Mouse (Mus musculus): ENCODE measurements around the gene Sfta2. TPM values are rescaled to one million over a fixed set of nuclear protein-coding genes. Genes with fewer than 3 reads are reported as not detected.

Sfta2 gene
- polyA plus RNA-seq, 1 experiment from 2014 or later: 1.0 TPM

DNA sequence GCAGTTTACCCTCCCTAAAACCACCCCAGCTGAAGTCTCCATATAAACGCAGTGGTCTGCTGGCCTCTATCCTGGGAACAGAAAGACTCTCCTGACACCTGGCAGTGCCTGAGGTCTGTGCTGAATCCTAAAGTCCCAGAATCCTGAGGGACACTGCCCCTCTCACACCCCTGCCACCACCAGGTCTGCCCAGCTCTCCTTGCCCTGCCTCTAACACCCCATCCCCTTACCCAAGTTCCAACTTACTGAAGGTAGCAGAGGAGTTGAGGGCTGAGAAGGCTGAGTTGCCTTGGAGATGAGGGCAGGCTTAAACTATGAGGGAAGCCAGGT is 96.0 kb downstream of the Sfta2 start:
- peaks cover 15% of the 10 kb centered on the region for H3K36me3 ChIP-seq (ENCODE audit: control insufficient read depth, insufficient read depth)

DNA sequence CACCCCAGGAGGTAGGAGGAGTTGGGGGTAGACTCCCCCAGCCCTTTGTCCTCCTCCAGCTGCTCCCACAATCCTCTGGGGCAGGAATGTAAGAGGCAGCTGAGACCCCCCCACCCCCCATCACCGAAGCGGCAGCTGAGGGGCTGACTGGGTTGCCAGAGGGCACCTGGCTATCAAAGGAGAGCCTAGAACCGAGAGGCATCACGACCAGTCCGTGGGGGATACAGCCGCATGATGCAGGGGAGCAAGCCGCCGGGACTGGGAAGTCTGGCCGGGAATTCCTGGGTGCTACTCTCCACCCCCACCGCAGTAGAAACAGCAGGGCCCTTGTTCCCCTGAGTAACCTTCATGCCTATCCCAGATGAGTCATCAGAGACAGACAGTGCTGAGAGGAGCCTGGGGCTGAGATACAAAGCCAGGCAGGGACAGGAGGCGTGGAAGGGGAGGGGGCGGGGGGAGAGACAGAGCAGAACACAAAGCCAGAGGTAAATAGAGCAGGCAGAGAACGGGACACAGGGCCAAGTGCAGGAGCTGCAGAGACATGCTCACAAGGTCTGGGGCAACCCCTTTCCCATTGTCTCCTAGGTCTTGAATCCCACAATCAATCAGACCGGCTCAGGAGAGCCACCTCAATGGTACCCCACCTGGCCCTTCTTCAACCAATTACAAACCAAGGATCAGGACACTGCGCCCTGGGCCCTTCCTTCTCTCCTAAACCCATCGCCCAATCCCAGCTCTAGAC is 96.6 kb downstream of the Sfta2 start:
- WGBS: 7% methylated on average over 16 of the region's 16 CpGs
- Histone ChIP-seq H3K27me3 (replicated peaks; ENCODE audit: control insufficient read depth, insufficient read depth, low read length) (no peaks in the 10 kb centered on the region), H3K4me3 (ENCODE audit: low read depth, low read length) (peak overlapping the region; percentile 14; the same call in 1 of the 2 replicates), H3K4me1 (replicated peaks; ENCODE audit: control insufficient read depth, insufficient read depth, low read length) (peaks cover 11% of the 10 kb centered on the region; the same call in 1 of the 2 replicates), H3K9ac (ENCODE audit: low read depth, low read length) (no peak overlapping the region; the same call in 1 of the 2 replicates), H3K36me3 (ENCODE audit: control insufficient read depth, insufficient read depth) (peaks cover 10% of the 10 kb centered on the region), H3K27ac (ENCODE audit: low read depth, low read length) (peak overlapping the region; percentile 29; the same call in 1 of the 2 replicates), H3K9me3 (ENCODE audit: control insufficient read depth) (no peaks in the 10 kb centered on the region), H3K4me2 (replicated peaks; ENCODE audit: low read depth) (peak overlapping the region; percentile 61)
- ATAC-seq: peak; percentile 46
- TF ChIP-seq CTCF (IDR thresholded peaks at IDR 0.05; ENCODE audit: low read depth): no peak

More for the DNA sequence above, 96.0 kb downstream of the Sfta2 start:
- H3K27ac ChIP-seq (ENCODE audit: low read depth, low read length): peak overlapping the region; percentile 5; the same call in 1 of the 2 replicates
- no peak overlapping the region for H3K9ac ChIP-seq (ENCODE audit: low read depth, low read length)
- peak overlapping the region; percentile 61 for H3K4me2 ChIP-seq (replicated peaks; ENCODE audit: low read depth)
- H3K4me1 ChIP-seq (replicated peaks; ENCODE audit: control insufficient read depth, insufficient read depth, low read length): peaks cover 11% of the 10 kb centered on the region; the same call in 1 of the 2 replicates
- WGBS: 27% methylated on average over 1 of the region's 1 CpGs
- ATAC-seq: no peak
- no peak for TF ChIP-seq CTCF (IDR thresholded peaks at IDR 0.05; ENCODE audit: low read depth)
- H3K9me3 ChIP-seq (ENCODE audit: control insufficient read depth): no peaks in the 10 kb centered on the region
- H3K4me3 ChIP-seq (ENCODE audit: low read depth, low read length): peak overlapping the region; percentile 14; the same call in 1 of the 2 replicates
- H3K27me3 ChIP-seq (replicated peaks; ENCODE audit: control insufficient read depth, insufficient read depth, low read length): no peaks in the 10 kb centered on the region

DNA sequence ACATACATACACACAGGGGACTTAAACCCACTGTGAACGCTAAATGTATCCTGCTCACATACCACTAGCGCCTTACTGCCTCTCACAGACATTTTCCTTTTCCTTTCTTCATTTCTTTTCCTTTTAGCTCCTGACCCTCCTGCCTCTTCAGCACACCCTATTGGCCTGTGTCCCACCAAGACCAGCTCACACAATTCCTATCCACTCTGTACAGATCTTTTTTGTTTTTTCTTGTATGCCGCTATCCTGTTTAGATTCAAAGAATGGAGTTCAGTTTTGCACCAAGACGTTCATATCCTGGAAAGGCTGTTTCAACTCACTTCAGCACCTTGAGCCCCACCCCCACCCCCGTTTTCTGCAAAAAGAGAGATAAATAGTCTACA is 97.1 kb downstream of the Sfta2 start:
- no peaks in the 10 kb centered on the region for H3K27me3 ChIP-seq (replicated peaks; ENCODE audit: control insufficient read depth, insufficient read depth, low read length)
- peak overlapping the region; percentile 61 for H3K4me2 ChIP-seq (replicated peaks; ENCODE audit: low read depth)
- no peak for TF ChIP-seq CTCF (IDR thresholded peaks at IDR 0.05; ENCODE audit: low read depth)
- peaks cover 4% of the 10 kb centered on the region for H3K36me3 ChIP-seq (ENCODE audit: control insufficient read depth, insufficient read depth)
- peaks cover 11% of the 10 kb centered on the region; the same call in 1 of the 2 replicates for H3K4me1 ChIP-seq (replicated peaks; ENCODE audit: control insufficient read depth, insufficient read depth, low read length)
- no peaks in the 10 kb centered on the region for H3K9me3 ChIP-seq (ENCODE audit: control insufficient read depth)
- H3K4me3 ChIP-seq (ENCODE audit: low read depth, low read length): no peak overlapping the region
- H3K9ac ChIP-seq (ENCODE audit: low read depth, low read length): no peak overlapping the region
- peak overlapping the region; percentile 29; the same call in 1 of the 2 replicates for H3K27ac ChIP-seq (ENCODE audit: low read depth, low read length)
- no peak for ATAC-seq
- 39% methylated on average over 5 of the region's 5 CpGs for WGBS

DNA sequence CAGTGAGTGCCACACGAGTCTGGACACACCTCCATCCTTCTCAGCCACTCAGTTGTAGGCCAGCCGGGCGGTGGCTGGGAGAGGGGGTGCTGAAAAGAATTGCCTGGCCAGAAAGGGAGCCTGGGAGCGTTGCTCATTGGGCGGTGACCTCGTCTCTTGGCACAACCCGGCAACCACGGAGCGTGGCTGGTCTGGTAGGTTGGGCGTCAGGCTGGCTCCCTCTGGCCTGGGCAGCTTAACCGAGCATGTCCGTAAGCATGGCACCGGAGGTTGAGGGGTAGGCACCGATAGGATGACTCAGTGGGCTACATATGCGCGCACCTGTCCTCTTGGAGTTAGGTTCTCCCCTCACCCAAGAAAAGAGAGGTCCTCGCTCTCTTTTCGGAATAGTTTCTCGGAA is 98.6 kb downstream of the Sfta2 start:
- Histone ChIP-seq H3K27me3 (replicated peaks; ENCODE audit: control insufficient read depth, insufficient read depth, low read length) (no peaks in the 10 kb centered on the region), H3K9ac (ENCODE audit: low read depth, low read length) (peak overlapping the region; percentile 56), H3K4me3 (ENCODE audit: low read depth, low read length) (peak overlapping the region; percentile 59), H3K4me1 (replicated peaks; ENCODE audit: control insufficient read depth, insufficient read depth, low read length) (peaks cover 23% of the 10 kb centered on the region), H3K9me3 (ENCODE audit: control insufficient read depth) (no peaks in the 10 kb centered on the region), H3K27ac (ENCODE audit: low read depth, low read length) (peak overlapping the region; percentile 90), H3K36me3 (ENCODE audit: control insufficient read depth, insufficient read depth) (no peaks in the 10 kb centered on the region), H3K4me2 (replicated peaks; ENCODE audit: low read depth) (peak overlapping the region; percentile 91)
- no peak for TF ChIP-seq CTCF (IDR thresholded peaks at IDR 0.05; ENCODE audit: low read depth)
- WGBS: 2% methylated on average over 18 of the region's 19 CpGs
- peak; percentile 26 for ATAC-seq

Other genes with a start within 250 kb of the Sfta2 start
- gene H2-Q4, start 221.9 kb upstream of the Sfta2 start, polyA plus RNA-seq (2015; fragmentation: Nextera tagmentation; extraction: Ambion mirVana): 11.9 and 14.0 TPM in 2 replicates
- gene H2-Q6, start 176.7 kb upstream of the Sfta2 start, polyA plus RNA-seq (2015; fragmentation: Nextera tagmentation; extraction: Ambion mirVana): 2.7 and 2.8 TPM in 2 replicates
- 2.7 and 3.6 TPM in 2 replicates for gene H2-Q7, start 162.4 kb upstream of the Sfta2 start, polyA plus RNA-seq (2015; fragmentation: Nextera tagmentation; extraction: Ambion mirVana)
- gene H2-Q10, start 131.5 kb upstream of the Sfta2 start, polyA plus RNA-seq (2015; fragmentation: Nextera tagmentation; extraction: Ambion mirVana): 102 and 110 TPM in 2 replicates
- gene Pou5f1, start 95.5 kb upstream of the Sfta2 start, polyA plus RNA-seq (2015; fragmentation: Nextera tagmentation; extraction: Ambion mirVana): not detected in 2 replicates
- 23.0 and 24.2 TPM in 2 replicates for gene Tcf19, start 84.7 kb upstream of the Sfta2 start, polyA plus RNA-seq (2015; fragmentation: Nextera tagmentation; extraction: Ambion mirVana)
- 4.8 and 5.0 TPM in 2 replicates for gene Cchcr1, start 84.4 kb upstream of the Sfta2 start, polyA plus RNA-seq (2015; fragmentation: Nextera tagmentation; extraction: Ambion mirVana)
- not detected in 2 replicates for gene Psors1c2, start 68.3 kb upstream of the Sfta2 start, polyA plus RNA-seq (2015; fragmentation: Nextera tagmentation; extraction: Ambion mirVana)
- 0.22 and 0.40 TPM in 2 replicates for gene Cdsn, start 49.4 kb upstream of the Sfta2 start, polyA plus RNA-seq (2015; fragmentation: Nextera tagmentation; extraction: Ambion mirVana)
- gene 2300002M23Rik, start 34.1 kb upstream of the Sfta2 start, polyA plus RNA-seq (2015; fragmentation: Nextera tagmentation; extraction: Ambion mirVana): not detected in 2 replicates
- gene Gm9573, start 25.1 kb downstream of the Sfta2 start, polyA plus RNA-seq (2015; fragmentation: Nextera tagmentation; extraction: Ambion mirVana): not detected in 2 replicates
- gene Mucl3, start 42.1 kb downstream of the Sfta2 start, polyA plus RNA-seq (2015; fragmentation: Nextera tagmentation; extraction: Ambion mirVana): 2.8 and 16.7 TPM in 2 replicates
- gene Vars2, start 66.0 kb downstream of the Sfta2 start, polyA plus RNA-seq (2015; fragmentation: Nextera tagmentation; extraction: Ambion mirVana): 6.0 and 6.3 TPM in 2 replicates
- gene Gtf2h4, start 72.2 kb downstream of the Sfta2 start, polyA plus RNA-seq (2015; fragmentation: Nextera tagmentation; extraction: Ambion mirVana): 16.9 and 18.1 TPM in 2 replicates
- 27.8 and 30.0 TPM in 2 replicates for gene Ddr1, start 103.1 kb downstream of the Sfta2 start, polyA plus RNA-seq (2015; fragmentation: Nextera tagmentation; extraction: Ambion mirVana)
- 34.6 and 36.9 TPM in 2 replicates for gene Ier3, start 220.1 kb downstream of the Sfta2 start, polyA plus RNA-seq (2015; fragmentation: Nextera tagmentation; extraction: Ambion mirVana)
- gene Flot1, start 221.7 kb downstream of the Sfta2 start, polyA plus RNA-seq (2015; fragmentation: Nextera tagmentation; extraction: Ambion mirVana): 56.4 and 57.8 TPM in 2 replicates
- 233 and 240 TPM in 2 replicates for gene Tubb5, start 236.8 kb downstream of the Sfta2 start, polyA plus RNA-seq (2015; fragmentation: Nextera tagmentation; extraction: Ambion mirVana)
- gene Mdc1, start 240.0 kb downstream of the Sfta2 start, polyA plus RNA-seq (2015; fragmentation: Nextera tagmentation; extraction: Ambion mirVana): 2.3 and 2.7 TPM in 2 replicates

Measured in intestine, postnatal 0 days (tissue).